Mouse (Mus musculus): ENCODE data around the gene Gm1043. TPM values are rescaled to one million over a fixed set of nuclear protein-coding genes. Genes with fewer than 3 reads are reported as not detected.

The Gm1043 gene
- polyA plus RNA-seq, 1 experiment from 2014 or later, result 4.3 TPM

- no peak overlapping the region for H3K9ac ChIP-seq (replicated peaks; ENCODE audit: low read depth, low read length)
- H3K4me3 ChIP-seq (replicated peaks; ENCODE audit: low read length), result no peak overlapping the region
- no peak for ATAC-seq
- no peaks in the 10 kb centered on the region for H3K27me3 ChIP-seq (replicated peaks; ENCODE audit: control insufficient read depth, insufficient read depth, low read length)
- H3K9me3 ChIP-seq (ENCODE audit: control insufficient read depth, low read length), result no peaks in the 10 kb centered on the region
- WGBS, result 72% methylated on average over 15 of the region's 15 CpGs
- H3K36me3 ChIP-seq (ENCODE audit: control insufficient read depth, insufficient read depth), result no peaks in the 10 kb centered on the region
- no peak overlapping the region for H3K4me2 ChIP-seq (ENCODE audit: low read length)
- no peak overlapping the region; the same call in 1 of the 2 replicates for H3K27ac ChIP-seq (ENCODE audit: low read length)
- H3K4me1 ChIP-seq (replicated peaks; ENCODE audit: control insufficient read depth, insufficient read depth, low read length), result 0 out of 2 replicates have a peak, but pooled peaks cover 7% of the 10 kb centered on the region
These were observed 16.5 kb downstream of the Gm1043 start for GRCm38 (mm10) chr5:37101631-37102030.

GRCm38 (mm10) chr5:37102056-37102455, 16.9 kb downstream of the Gm1043 start:
- Histone ChIP-seq H3K36me3 (ENCODE audit: control insufficient read depth, insufficient read depth) (no peaks in the 10 kb centered on the region), H3K4me3 (replicated peaks; ENCODE audit: low read length) (no peak overlapping the region), H3K27ac (ENCODE audit: low read length) (no peak overlapping the region; the same call in 1 of the 2 replicates), H3K9me3 (ENCODE audit: control insufficient read depth, low read length) (no peaks in the 10 kb centered on the region), H3K9ac (replicated peaks; ENCODE audit: low read depth, low read length) (0 out of 2 replicates have a peak overlapping the region, but pooled peaks have one; percentile 21), H3K4me2 (ENCODE audit: low read length) (no peak overlapping the region), H3K27me3 (replicated peaks; ENCODE audit: control insufficient read depth, insufficient read depth, low read length) (no peaks in the 10 kb centered on the region), H3K4me1 (replicated peaks; ENCODE audit: control insufficient read depth, insufficient read depth, low read length) (0 out of 2 replicates have a peak, but pooled peaks cover 8% of the 10 kb centered on the region)
- 48% methylated on average over 6 of the region's 6 CpGs for WGBS
- ATAC-seq, result no peak

- H3K4me3 ChIP-seq (replicated peaks; ENCODE audit: low read length), result no peak overlapping the region
- no peak overlapping the region for H3K9ac ChIP-seq (replicated peaks; ENCODE audit: low read depth, low read length)
- no peaks in the 10 kb centered on the region for H3K9me3 ChIP-seq (ENCODE audit: control insufficient read depth, low read length)
- no peak overlapping the region for H3K4me2 ChIP-seq (ENCODE audit: low read length)
- no peaks in the 10 kb centered on the region for H3K27me3 ChIP-seq (replicated peaks; ENCODE audit: control insufficient read depth, insufficient read depth, low read length)
- no peaks in the 10 kb centered on the region for H3K36me3 ChIP-seq (ENCODE audit: control insufficient read depth, insufficient read depth)
- ATAC-seq, result peak; percentile 31; the same call in 1 of the 2 replicates
- H3K4me1 ChIP-seq (replicated peaks; ENCODE audit: control insufficient read depth, insufficient read depth, low read length), result 0 out of 2 replicates have a peak, but pooled peaks cover 9% of the 10 kb centered on the region
- 75% methylated on average over 23 of the region's 23 CpGs for WGBS
- no peak overlapping the region for H3K27ac ChIP-seq (ENCODE audit: low read length)
These were observed 20.6 kb downstream of the Gm1043 start for GRCm38 (mm10) chr5:37105531-37106456.

- 77% methylated on average over 5 of the region's 5 CpGs for WGBS
- ATAC-seq, result no peak
- H3K36me3 ChIP-seq (ENCODE audit: control insufficient read depth, insufficient read depth), result no peaks in the 10 kb centered on the region
- no peak overlapping the region for H3K4me3 ChIP-seq (replicated peaks; ENCODE audit: low read length)
- no peak overlapping the region for H3K9ac ChIP-seq (replicated peaks; ENCODE audit: low read depth, low read length)
- H3K27ac ChIP-seq (ENCODE audit: low read length), result no peak overlapping the region
- no peaks in the 10 kb centered on the region for H3K9me3 ChIP-seq (ENCODE audit: control insufficient read depth, low read length)
- no peaks in the 10 kb centered on the region for H3K27me3 ChIP-seq (replicated peaks; ENCODE audit: control insufficient read depth, insufficient read depth, low read length)
- H3K4me1 ChIP-seq (replicated peaks; ENCODE audit: control insufficient read depth, insufficient read depth, low read length), result 0 out of 2 replicates have a peak, but pooled peaks cover 9% of the 10 kb centered on the region
- no peak overlapping the region for H3K4me2 ChIP-seq (ENCODE audit: low read length)
These were observed 21.9 kb downstream of the Gm1043 start for GRCm38 (mm10) chr5:37107111-37107510.

GRCm38 (mm10) chr5:37107611-37108010, 22.4 kb downstream of the Gm1043 start:
- H3K4me2 ChIP-seq (ENCODE audit: low read length), result no peak overlapping the region
- 81% methylated on average over 6 of the region's 6 CpGs for WGBS
- no peak overlapping the region for H3K9ac ChIP-seq (replicated peaks; ENCODE audit: low read depth, low read length)
- H3K36me3 ChIP-seq (ENCODE audit: control insufficient read depth, insufficient read depth), result no peaks in the 10 kb centered on the region
- no peak overlapping the region for H3K27ac ChIP-seq (ENCODE audit: low read length)
- no peak overlapping the region for H3K4me3 ChIP-seq (replicated peaks; ENCODE audit: low read length)
- 0 out of 2 replicates have a peak, but pooled peaks cover 9% of the 10 kb centered on the region for H3K4me1 ChIP-seq (replicated peaks; ENCODE audit: control insufficient read depth, insufficient read depth, low read length)
- no peak for ATAC-seq
- no peaks in the 10 kb centered on the region for H3K27me3 ChIP-seq (replicated peaks; ENCODE audit: control insufficient read depth, insufficient read depth, low read length)
- H3K9me3 ChIP-seq (ENCODE audit: control insufficient read depth, low read length), result no peaks in the 10 kb centered on the region

- WGBS, result 31% methylated on average over 6 of the region's 6 CpGs
- no peaks in the 10 kb centered on the region for H3K36me3 ChIP-seq (ENCODE audit: control insufficient read depth, insufficient read depth)
- H3K9me3 ChIP-seq (ENCODE audit: control insufficient read depth, low read length), result no peaks in the 10 kb centered on the region
- H3K4me3 ChIP-seq (replicated peaks; ENCODE audit: low read length), result no peak overlapping the region
- H3K4me2 ChIP-seq (ENCODE audit: low read length), result no peak overlapping the region
- H3K9ac ChIP-seq (replicated peaks; ENCODE audit: low read depth, low read length), result no peak overlapping the region
- H3K27ac ChIP-seq (ENCODE audit: low read length), result no peak overlapping the region
- no peaks in the 10 kb centered on the region for H3K27me3 ChIP-seq (replicated peaks; ENCODE audit: control insufficient read depth, insufficient read depth, low read length)
- H3K4me1 ChIP-seq (replicated peaks; ENCODE audit: control insufficient read depth, insufficient read depth, low read length), result 0 out of 2 replicates have a peak, but pooled peaks cover 9% of the 10 kb centered on the region
- peak; percentile 52 for ATAC-seq
These were observed 24.2 kb downstream of the Gm1043 start for GRCm38 (mm10) chr5:37109280-37109849.

- H3K4me3 ChIP-seq (replicated peaks; ENCODE audit: low read length), result no peak overlapping the region
- ATAC-seq, result no peak
- no peak overlapping the region for H3K27ac ChIP-seq (ENCODE audit: low read length)
- H3K36me3 ChIP-seq (ENCODE audit: control insufficient read depth, insufficient read depth), result no peaks in the 10 kb centered on the region
- no peaks in the 10 kb centered on the region for H3K9me3 ChIP-seq (ENCODE audit: control insufficient read depth, low read length)
- H3K4me2 ChIP-seq (ENCODE audit: low read length), result no peak overlapping the region
- H3K4me1 ChIP-seq (replicated peaks; ENCODE audit: control insufficient read depth, insufficient read depth, low read length), result no peaks in the 10 kb centered on the region
- no peaks in the 10 kb centered on the region for H3K27me3 ChIP-seq (replicated peaks; ENCODE audit: control insufficient read depth, insufficient read depth, low read length)
- WGBS, result 63% methylated on average over 7 of the region's 7 CpGs
- no peak overlapping the region for H3K9ac ChIP-seq (replicated peaks; ENCODE audit: low read depth, low read length)
These were observed 27.2 kb downstream of the Gm1043 start for GRCm38 (mm10) chr5:37112389-37112788.

GRCm38 (mm10) chr5:37117126-37117525, 32.0 kb downstream of the Gm1043 start:
- Histone ChIP-seq H3K36me3 (ENCODE audit: control insufficient read depth, insufficient read depth) (no peaks in the 10 kb centered on the region; the same call in 1 of the 2 replicates), H3K27me3 (replicated peaks; ENCODE audit: control insufficient read depth, insufficient read depth, low read length) (no peaks in the 10 kb centered on the region), H3K9ac (replicated peaks; ENCODE audit: low read depth, low read length) (no peak overlapping the region), H3K9me3 (ENCODE audit: control insufficient read depth, low read length) (no peaks in the 10 kb centered on the region), H3K4me1 (replicated peaks; ENCODE audit: control insufficient read depth, insufficient read depth, low read length) (no peaks in the 10 kb centered on the region), H3K4me2 (ENCODE audit: low read length) (no peak overlapping the region), H3K4me3 (replicated peaks; ENCODE audit: low read length) (no peak overlapping the region), H3K27ac (ENCODE audit: low read length) (no peak overlapping the region)
- 66% methylated on average over 9 of the region's 9 CpGs for WGBS
- ATAC-seq, result 0 out of 2 replicates have a peak, but pooled peaks have one; percentile 16

- Histone ChIP-seq H3K4me2 (ENCODE audit: low read length) (no peak overlapping the region), H3K4me3 (replicated peaks; ENCODE audit: low read length) (no peak overlapping the region), H3K27me3 (replicated peaks; ENCODE audit: control insufficient read depth, insufficient read depth, low read length) (no peaks in the 10 kb centered on the region), H3K27ac (ENCODE audit: low read length) (no peak overlapping the region), H3K9ac (replicated peaks; ENCODE audit: low read depth, low read length) (no peak overlapping the region), H3K9me3 (ENCODE audit: control insufficient read depth, low read length) (no peaks in the 10 kb centered on the region), H3K4me1 (replicated peaks; ENCODE audit: control insufficient read depth, insufficient read depth, low read length) (no peaks in the 10 kb centered on the region), H3K36me3 (ENCODE audit: control insufficient read depth, insufficient read depth) (no peaks in the 10 kb centered on the region; the same call in 1 of the 2 replicates)
- 53% methylated on average over 4 of the region's 4 CpGs for WGBS
- no peak for ATAC-seq
These were observed 33.1 kb downstream of the Gm1043 start for GRCm38 (mm10) chr5:37118242-37118641.

Measured in forebrain, embryonic 16.5 days (tissue).